Comparison of ENCODE assay signal across 14 mouse cellular contexts in the genomic region with DNA sequence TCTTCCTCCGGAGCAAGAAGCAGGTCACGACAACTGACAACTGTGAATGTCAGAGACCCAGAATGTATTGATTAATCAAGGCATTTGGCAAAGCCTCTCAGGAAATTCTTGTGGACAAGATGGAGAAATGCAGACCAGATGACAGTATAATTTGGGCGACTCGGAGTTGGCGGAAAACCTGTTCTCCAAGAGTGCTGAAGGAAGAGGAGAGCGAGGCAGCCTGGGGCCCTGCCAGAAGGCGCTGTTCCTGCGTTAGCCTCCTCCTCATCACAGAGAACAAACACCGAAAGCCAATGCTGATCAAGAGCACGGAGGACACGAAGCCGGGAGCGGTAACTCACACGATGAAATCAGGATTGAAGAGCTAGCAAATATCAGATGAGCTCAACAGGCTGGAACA.
A peak's percentile ranks its signal among the peaks of the same experiment; 100 is the strongest.
DNase-seq lines count a peak whose midpoint lies in the region; ATAC-seq and TF ChIP-seq lines count a peak whose summit lies in the region.
"Had no signal": no experiment of that assay in that cellular context is flagged by ENCODE, and none has a peak within 500 bp of the region (broad histone marks: within the 10 kb centered on the region; RNA-seq: fewer than 3 reads in every experiment).

No protein-coding gene starts in this region.

- no peaks in the 10 kb centered on the region for H3K9me3 ChIP-seq in embryonic facial prominence, embryonic 14.5 days (ENCODE audit: control insufficient read depth, low read length)
- H3K9me3 ChIP-seq: stomach, embryonic 15.5 days had no signal

- H3K9ac ChIP-seq in embryonic facial prominence, embryonic 14.5 days (ENCODE audit: low read depth, low read length): no peak overlapping the region
- H3K9ac ChIP-seq: stomach, embryonic 15.5 days had no signal

- peaks cover 36% of the 10 kb centered on the region for H3K4me1 ChIP-seq in embryonic facial prominence, embryonic 14.5 days (ENCODE audit: control insufficient read depth, insufficient read depth, low read length)
- H3K4me1 ChIP-seq in lung, adult 2 months (ENCODE audit: control insufficient read depth, insufficient read depth, low read length): peaks cover 4% of the 10 kb centered on the region; the same call in 1 of the 2 replicates

- peak; percentile 70 for ATAC-seq in embryonic facial prominence, embryonic 14.5 days (ENCODE audit: low read depth)
- ATAC-seq: CD4-positive, CD25-positive, alpha-beta regulatory T cell, adult 4 months; lung, postnatal 0 days; Patski had no signal

- peak overlapping the region; percentile 14 for H3K4me2 ChIP-seq in embryonic facial prominence, embryonic 14.5 days (ENCODE audit: low read depth, low read length)
- H3K4me2 ChIP-seq: stomach, embryonic 15.5 days had no signal

- TF ChIP-seq POLR2A in lung, adult 2 months (IDR thresholded peaks at IDR 0.05; ENCODE audit: borderline replicate concordance, extremely low read depth, low read depth, low read length): no peak

- peak; percentile 31 to 46 for DNase-seq in left cerebral cortex, adult 18-20 months (ENCODE audit: low spot score in 2 of 2)
- no peak for DNase-seq in left cerebral cortex, postnatal 4 days
- DNase-seq in embryonic facial prominence, embryonic 14.5 days (ENCODE audit: low spot score): peak; percentile 90
- peak; percentile 18 for DNase-seq in layer of hippocampus, adult 9-10 months (ENCODE audit: low spot score)
- peak; percentile 32 to 54 for DNase-seq in right cerebral cortex, postnatal 36 days (ENCODE audit: low spot score in 2 of 2)
- no peak for DNase-seq in lung, postnatal 14 days
- no peak for DNase-seq in lung, adult 2 months
- DNase-seq: gastrocnemius, postnatal 25 days; heart, postnatal 36 days; kidney, adult 11 months had no signal

- WGBS in embryonic facial prominence, embryonic 14.5 days: 36% methylated on average over 14 of the region's 14 CpGs
- WGBS in lung, adult 2 months: 61% methylated on average over 14 of the region's 14 CpGs

- H3K36me3 ChIP-seq in embryonic facial prominence, embryonic 14.5 days (ENCODE audit: control insufficient read depth, insufficient read depth, low read length): no peaks in the 10 kb centered on the region
- H3K36me3 ChIP-seq: stomach, embryonic 15.5 days had no signal

- intact Hi-C loops in left cerebral cortex, postnatal 4 days (cut with DNase I): no loop called here

- H3K27me3 ChIP-seq in embryonic facial prominence, embryonic 14.5 days (replicated peaks; ENCODE audit: control insufficient read depth, insufficient read depth, low read length): no peaks in the 10 kb centered on the region
- H3K27me3 ChIP-seq: Patski; stomach, embryonic 15.5 days had no signal

- H3K27ac ChIP-seq in embryonic facial prominence, embryonic 14.5 days (replicated peaks; ENCODE audit: low read depth, low read length): peak overlapping the region; percentile 79
- H3K27ac ChIP-seq: stomach, embryonic 15.5 days had no signal

- no peak overlapping the region for H3K4me3 ChIP-seq in embryonic facial prominence, embryonic 14.5 days (ENCODE audit: low read depth, low read length)
- no peak overlapping the region for H3K4me3 ChIP-seq in lung, adult 2 months (replicated peaks; ENCODE audit: extremely low read depth, low read depth, low read length)
- H3K4me3 ChIP-seq: stomach, embryonic 15.5 days had no signal

- TF ChIP-seq CTCF in lung, adult 2 months (IDR thresholded peaks at IDR 0.05; ENCODE audit: insufficient read depth, low read length): no peak

Comparison
In these comparisons a context has a peak if more than half of its experiments do, and no peak if none do; other contexts are left out.
1. DNase-seq: peak in left cerebral cortex, adult 18-20 months (2 of 2), embryonic facial prominence, embryonic 14.5 days (single experiment), layer of hippocampus, adult 9-10 months (single experiment) and right cerebral cortex, postnatal 36 days (2 of 2); none in left cerebral cortex, postnatal 4 days (single experiment), lung, postnatal 14 days (single experiment) and lung, adult 2 months (single experiment).